Mouse (Mus musculus) embryo, embryonic 11 days (tissue): ENCODE data around the gene B3galt1.

Experiments
- DNase-seq: peaks from one replicate; pipeline ENCODE4 v3.0.0-alpha.2; 2015

The B3galt1 gene

DNA sequence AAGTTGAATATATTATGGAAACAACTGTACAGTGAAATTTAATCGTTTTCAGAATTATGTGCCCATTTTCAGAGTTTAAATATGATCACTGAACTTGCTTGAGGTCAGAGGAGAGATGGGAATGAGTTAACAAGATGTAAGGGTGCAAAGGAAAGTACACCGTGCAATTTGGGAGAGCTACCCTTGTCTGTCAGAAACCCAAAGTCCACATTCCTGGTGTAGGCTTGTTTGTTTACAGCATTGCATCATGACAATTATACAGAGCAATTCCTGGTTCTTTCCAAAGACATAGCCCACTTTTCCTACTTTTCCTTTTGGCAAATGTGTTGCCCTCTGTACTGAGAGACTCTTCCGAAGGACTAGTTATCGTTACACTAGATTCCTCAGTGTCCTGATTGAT is 390.5 kb downstream of the B3galt1 start:
- no peak for DNase-seq

DNA sequence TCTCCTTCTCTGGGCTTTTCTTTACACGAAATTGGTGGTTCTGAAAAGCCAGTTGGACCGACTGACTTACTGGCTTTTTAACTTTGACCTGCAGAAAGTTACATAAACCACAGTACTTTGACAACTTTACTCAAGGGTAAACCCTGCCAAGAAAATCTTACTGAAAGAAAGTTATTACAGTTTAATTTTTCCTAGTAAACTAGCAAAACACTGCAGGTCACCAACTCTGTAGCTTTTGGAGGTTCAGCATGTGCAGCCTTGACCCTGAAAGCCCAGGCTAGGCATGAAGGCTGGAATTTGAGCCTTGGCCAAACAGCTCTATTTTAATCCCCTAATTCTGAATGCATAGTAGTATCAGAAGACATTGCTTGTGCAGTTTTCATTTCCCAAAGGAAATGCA is 391.9 kb downstream of the B3galt1 start:
- DNase-seq = no peak

DNA sequence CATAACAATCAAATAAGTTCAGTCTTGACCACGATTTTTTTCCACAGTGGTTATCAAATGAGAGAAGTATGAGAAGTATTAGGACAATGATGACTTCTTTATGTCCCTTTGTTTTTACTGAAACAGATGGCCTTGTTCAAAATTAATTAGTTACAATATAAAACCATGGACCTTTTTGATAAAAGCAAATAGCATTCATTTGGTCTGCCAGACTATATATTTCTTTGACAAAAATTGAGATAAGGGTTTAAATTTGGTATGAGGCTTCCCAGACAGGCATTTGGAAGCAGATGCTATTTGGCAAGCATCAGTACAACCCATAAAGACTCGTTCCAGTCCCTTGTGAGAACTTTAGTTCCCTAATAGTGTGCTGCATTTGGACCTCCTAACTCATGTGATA is 395.0 kb downstream of the B3galt1 start:
- no peak for DNase-seq

DNA sequence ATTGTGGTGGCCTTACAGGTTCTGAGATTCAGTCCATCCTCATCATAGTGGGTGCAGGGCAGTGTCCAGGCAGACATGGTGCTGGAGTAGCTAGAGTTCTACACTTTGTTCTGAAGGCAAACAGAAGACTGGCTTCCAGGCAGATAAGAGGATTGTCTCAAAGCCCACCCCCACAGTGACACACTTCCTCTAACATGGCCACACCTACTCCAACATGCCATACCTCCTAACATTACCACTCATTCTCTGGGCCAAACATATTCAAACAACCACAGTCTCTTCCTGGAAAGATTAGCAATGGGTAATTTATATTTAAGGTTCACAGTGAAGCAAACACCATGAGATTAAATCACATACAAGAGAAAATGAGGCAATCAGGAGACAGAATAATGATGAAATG is 403.1 kb downstream of the B3galt1 start:
- DNase-seq = no peak

DNA sequence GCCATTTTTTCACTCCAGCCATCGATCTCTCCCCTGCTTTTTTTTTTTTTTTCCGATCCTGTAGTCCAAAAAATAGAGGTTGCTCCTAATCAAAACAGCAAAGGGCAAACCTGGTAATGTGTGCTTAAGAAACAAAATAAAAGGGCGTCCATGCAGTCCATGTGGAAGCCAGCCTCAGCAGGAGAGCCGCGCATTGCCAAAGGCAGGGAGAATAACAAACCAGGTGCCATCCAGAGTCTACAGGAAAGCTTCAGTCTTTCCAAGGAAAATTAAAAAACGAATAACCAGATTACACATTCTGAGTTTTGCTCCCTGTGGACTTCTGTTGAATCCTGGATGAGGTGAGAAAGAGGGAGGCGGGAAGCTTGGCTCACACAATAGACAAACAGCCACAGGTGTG is 405.4 kb downstream of the B3galt1 start:
- DNase-seq = no peak

DNA sequence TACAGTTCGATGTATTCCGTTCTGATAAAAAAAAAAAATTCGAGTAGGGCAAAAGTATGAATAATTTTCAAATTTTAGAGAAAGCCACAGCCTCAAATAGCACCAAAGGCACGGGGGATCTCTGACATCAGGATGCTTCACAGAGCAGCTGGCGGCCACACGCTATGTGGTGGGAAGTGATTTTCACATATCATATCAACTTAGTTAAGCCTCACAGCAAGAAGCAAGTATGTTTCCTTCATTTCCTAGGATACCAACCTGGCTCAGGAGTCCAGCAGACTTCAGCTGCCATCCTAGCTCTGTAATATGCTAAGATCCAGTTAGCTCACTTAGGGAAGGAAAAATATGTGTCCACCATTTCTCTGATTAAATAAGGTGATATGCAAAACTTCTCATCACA is 405.9 kb downstream of the B3galt1 start:
- no peak for DNase-seq

DNA sequence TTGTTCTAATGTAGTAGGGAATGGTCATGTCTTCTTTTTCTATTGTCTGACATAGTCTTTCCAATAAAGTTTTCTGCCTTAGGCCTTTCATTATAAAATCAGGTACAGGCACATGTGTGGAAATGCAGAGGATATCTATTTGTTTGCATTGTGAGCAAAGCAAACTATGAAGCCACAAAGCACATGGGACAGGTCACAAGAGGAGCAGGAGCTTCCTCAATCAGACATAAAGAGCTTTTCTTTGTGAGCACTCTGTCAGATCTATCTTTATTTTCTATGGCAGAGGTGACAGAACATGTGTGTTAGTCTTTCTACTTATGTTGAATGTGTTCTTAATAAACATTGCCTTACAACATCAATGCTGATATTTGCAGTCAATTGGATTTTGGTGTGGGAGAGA is 410.1 kb downstream of the B3galt1 start:
- no peak for DNase-seq

DNA sequence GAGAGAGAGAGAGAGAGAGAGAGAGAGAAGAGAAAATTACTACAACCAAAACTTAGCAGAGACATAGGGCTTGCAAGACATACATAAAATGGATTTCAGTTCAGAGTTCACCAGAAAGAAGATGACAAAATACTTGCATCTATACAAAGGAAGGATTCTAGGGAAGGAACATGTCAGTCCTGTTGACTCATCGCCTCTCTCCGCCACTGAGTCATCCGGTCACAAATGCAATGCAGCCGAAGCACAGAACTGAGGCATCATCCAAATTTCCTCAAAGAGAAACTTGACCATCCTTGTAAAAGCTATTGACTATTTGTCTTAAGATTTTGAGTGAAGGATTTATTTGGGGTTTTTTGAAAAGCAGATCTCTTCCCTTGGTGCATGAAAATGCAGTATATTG is 410.8 kb downstream of the B3galt1 start:
- DNase-seq = no peak

DNA sequence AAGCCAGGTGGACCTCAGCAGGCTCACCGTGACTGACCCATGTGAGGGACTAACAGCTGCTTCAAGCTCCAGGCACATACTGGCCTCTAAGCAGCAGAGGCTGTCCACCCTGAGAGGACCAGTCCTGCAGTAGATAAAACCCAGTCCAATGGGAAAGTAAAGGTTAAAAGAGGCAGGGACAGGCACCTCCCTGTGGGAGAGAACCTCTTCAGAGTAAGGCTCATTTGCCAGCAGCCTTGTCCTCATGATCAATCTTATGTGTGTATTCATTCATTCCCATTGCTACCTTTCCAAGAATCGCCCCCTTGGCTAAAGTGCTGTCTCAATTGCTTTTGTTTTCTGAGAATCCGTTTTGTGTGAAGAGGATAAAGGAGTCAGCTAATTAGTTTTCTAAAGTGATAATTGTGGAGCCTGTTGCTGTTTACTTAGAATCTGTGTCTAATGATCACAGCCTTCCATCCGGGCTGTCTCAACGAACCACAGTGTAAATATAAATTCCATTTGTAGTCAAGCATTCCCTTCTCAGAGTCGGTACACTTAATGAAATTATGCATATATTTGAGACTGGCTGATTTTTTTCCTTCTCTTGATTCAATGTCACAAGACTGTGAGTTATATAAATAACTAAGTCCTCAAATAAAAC is 412.1 kb downstream of the B3galt1 start:
- no peak for DNase-seq

DNA sequence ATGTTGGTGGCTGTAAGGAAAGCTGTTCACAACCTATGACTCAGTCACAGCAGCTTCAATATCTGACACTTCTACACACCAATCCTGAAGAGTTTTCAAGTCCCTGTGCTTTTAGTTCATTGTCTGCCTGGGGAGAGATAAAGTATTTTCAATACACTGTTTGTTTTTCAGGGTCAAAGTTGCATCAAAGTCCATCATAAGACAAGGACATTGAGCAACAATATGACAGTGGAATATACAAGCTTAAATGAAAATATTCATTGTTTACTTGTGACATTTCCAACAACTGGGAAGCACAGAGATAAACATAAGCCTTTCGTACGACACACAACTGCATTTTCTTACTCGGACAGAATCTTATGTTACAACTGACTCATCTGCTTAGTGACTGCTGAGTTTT is 417.9 kb downstream of the B3galt1 start:
- DNase-seq = no peak

DNA sequence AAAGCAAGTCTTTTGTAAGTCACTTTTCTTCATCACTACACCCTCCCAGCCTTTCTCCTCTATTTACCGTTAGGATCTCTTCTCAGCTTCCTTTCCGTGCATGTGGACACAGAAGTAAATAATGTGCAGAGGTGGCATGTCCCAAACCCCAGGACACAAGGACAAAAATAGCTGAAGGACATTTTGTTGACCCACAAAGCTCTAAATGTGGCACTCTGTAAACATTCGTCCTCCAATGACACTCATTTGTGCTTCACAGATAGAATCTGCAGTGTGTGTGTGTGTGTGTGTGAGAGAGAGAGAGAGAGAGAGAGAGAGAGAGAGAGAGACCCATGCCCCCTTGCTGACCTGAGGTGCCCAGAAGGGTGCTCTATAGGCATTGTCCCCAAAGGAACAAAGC is 419.5 kb downstream of the B3galt1 start:
- no peak for DNase-seq

DNA sequence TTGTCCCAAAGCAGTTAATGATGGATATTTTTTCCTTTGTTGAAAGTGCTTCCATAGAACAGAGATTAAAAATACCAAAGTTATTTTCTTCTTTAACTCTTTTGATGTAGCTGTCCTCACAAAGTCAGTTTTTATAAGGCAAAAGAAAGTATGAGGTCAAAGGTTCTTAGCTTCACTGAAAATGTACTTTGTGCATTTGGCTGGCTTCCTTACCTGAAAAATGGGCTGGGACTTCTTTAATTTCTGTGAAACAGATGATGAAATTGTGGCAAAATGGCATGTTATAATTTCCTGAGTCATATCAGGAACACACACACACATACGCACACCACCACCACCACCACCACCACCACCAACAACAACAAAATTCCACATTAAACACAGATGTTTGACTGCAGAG is 427.8 kb downstream of the B3galt1 start:
- DNase-seq = no peak

DNA sequence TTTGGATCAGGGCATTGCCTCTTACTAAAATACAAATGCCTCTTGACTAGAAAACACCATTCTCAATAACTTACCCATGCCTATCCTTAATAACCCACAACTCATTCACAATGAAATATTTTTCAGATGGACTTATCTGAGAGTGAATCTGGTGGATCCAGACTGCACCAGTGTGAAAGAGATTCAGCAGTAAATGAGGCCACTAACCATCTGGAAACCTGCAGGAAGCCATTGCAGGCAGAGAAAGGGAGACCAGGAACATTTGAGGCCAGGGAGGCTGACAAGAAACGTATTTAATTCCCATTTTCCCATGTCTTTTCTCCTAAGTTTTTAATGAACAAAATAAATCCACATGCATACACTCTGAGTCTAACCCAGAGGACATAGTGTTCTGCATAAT is 437.4 kb downstream of the B3galt1 start:
- DNase-seq = no peak

DNA sequence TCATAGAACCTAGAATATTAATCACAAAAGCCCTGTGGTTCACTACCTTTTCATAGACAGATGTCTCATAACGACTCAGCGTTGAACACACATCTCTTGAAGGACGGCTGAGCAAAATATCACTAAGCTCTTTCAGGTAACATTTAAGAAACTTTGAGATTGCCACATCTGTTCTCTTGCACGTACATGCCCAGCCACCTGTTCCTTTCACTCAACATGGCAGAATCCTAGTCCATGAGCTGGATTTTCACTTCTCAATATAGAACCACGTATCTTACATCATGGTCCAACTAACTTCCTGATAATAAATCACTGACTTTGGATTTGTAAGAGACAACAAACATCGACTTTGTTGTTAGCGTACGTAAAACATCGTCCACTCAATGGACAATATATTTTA is 439.5 kb downstream of the B3galt1 start:
- no peak for DNase-seq

DNA sequence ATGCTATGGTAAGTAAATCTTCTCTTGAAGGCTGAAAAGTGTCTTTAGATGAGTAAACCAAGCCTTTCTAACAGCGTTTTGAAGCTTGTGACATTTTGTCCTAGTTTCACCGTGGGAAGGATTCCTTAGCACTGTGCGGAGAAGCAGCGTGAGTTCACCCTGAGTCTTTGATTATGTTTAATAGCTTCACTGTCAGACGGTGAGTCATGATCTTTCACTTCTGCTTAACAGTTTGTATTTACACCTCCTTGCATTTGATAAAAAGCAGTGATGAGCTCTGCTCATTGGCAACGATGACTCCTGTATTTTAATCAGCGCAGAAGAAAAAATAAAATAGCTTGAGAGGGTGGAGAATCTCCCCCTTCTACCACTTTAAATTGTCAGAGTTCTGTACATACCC is 440.0 kb downstream of the B3galt1 start:
- DNase-seq = no peak

DNA sequence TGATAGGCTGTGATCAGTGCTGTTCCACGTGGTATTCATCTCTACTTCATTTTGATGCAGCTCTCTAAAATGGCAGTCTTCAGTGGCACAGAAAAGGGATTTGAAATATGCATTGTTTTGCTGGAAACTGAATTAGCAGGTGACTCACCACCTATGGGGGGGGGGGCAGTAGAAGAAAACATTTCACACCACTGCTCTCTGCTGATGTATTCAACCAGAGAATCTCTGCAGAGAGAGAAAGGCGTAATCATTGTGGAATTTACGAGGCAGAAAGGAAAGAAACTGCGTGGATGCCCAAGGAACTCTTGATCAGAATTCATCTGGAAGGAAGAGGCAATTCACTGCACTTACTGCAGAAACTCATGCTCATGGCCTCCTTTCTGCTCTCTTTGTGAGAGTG is 445.7 kb downstream of the B3galt1 start:
- DNase-seq = no peak

DNA sequence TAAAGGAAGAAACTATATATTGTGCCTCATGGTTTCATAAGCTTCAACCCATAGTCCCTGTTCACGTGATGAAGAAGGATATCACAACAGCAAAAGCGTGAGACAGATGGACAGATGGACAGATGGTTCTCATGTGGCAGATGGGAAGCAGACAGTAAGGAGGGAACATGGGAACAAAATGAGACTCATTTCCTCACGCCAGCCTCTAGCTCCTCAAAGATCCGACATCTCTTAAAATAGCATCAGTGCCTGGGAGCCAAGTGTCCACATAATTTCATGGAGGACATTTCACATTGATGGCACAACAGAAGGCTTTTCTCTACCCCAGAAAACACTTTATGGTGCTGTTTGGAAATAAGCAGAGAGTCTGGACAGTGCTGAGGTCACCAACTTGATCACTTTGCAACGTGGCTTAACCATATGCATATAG is 454.6 kb downstream of the B3galt1 start:
- DNase-seq = no peak

DNA sequence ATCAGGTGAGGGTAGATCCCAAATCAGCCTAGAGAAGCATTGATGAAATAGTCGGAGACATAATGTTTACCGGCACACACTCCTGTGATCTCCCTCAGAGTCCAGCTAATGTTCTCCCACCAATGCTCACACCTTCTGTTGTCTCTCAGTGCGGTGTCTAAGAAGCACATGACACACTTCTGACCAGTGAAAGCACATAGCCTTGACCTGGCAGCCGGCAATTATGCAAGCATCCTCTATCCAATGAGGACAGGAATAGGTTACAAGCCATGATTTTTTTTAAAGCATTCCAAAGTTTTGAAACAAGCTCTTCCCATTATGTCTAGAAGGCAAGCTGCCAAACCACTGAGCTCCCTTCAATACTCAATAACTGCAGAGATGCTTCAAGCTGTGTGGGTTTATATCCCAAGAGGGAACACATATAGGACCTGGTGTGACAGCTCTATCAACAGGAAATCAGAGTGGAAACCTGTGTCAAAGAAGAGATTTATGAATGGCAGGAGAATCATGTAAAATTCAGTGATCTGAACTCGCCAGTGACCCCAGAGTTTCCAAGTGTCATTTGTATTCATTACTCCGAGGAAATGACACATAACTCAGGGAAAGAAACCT is 456.0 kb downstream of the B3galt1 start:
- no peak for DNase-seq

DNA sequence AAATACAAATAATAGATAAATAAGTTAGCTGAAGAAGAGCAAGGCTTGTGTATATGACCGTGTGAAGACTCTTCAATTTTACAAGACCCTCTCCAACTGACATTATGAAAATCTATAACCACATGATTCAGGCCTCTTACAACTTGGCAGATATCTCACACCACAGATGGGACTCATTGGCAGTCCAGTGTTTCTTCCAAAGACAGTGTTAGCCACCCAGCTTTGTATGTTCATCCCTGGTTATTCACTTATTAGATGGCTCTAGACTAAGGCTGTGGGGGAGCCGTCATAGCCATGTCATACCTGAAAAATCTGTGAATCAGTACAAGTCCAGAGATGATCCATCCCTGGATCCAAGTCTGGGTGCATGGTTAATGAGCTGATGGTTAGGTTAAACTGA is 463.1 kb downstream of the B3galt1 start:
- DNase-seq = no peak

DNA sequence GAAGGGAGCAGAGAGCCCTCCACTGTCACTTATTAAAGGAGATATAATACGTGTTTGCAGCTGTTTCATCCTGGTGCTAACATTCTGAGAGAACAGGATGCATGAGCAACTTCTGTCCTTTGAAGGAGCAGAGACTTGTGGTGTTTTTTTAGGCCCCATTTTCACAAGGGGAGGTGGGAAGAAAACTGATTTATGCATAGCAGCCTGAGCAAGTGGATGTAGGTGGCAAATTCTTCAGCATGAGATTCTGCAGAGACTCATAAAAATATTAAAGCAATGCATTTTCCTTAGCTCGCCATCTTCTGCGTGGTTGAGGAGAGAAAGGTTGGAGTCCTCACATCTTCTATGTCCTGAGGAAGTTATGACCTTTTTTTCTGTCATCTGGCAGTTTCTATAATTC is 469.0 kb downstream of the B3galt1 start:
- DNase-seq = no peak

DNA sequence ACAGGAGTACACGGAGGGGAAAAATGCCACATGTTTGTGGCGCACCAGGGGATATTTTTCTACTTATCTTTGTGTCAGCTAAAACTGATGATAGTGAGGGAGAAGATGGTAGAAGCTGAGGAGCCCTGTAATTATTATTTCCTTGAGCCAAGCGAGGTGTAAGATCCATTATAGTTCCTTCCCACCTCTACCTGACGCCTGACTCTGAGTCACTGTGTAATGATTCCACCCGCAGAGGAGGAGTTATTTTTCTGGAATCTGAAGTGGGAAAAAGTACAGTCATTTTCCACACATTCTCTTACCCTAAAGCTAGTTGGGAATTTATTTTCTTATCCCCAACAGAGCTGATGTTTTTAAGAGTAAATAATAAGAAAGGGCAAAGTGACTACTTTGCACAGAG is 475.1 kb downstream of the B3galt1 start:
- DNase-seq = no peak

DNA sequence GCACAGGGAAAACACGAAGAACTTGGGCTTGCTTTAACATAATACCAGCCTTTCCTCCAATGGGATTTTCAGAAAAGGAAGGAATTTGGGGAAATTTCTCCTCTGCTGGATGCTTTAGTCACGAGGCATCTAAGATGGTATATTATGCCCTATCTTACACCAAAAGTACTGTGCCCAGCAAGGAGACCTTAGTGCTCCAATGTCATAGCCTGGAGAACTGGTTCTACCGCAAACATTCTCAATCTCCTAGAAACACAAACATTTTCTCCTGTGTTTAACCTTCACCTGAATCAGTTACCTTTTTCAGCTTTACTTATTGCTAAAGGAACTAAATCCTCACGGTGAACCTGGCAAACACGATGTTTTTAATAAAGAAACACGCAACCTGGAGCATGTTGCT is 486.8 kb downstream of the B3galt1 start:
- no peak for DNase-seq

DNA sequence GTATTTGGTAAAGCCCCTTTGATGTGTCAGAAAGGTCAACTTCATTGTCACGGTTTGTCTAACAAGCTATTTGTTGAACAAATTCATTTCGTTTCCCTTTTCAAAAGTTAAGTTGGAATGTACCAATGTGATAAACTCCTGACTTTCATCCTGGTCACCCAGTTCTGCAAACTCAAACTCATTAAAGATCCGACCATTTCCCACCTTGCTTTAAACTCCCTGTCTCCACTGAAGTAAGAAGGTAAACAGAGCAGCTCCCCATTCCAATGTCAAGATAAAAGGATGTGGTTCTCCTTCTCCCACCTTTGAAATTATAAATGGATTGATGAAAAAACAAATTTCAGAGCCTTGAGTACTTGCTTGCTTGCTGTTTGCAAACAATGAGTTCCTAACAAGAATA is 487.6 kb downstream of the B3galt1 start:
- no peak for DNase-seq

DNA sequence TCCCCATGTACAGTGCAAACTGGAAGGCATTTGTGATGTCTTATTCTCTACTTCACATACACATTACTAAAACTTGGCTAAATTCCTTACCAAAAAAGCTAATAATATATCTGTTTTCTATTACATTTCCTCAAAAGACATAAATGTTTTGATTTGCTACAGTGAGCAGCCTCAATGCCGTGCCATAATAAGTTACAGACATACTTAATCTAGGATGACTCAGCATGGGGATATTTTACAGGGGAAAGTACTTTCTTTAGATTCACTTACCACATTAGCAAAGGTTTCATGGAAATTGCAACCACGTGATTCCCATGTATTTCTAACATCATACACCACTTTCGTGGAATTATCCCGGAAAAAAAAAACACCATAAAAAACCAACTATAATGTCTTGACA is 495.7 kb downstream of the B3galt1 start:
- no peak for DNase-seq
